Mouse (Mus musculus): ENCODE measurements around the gene Gm20441. TPM values are rescaled to one million over a fixed set of nuclear protein-coding genes. Genes with fewer than 3 reads are reported as not detected.
A peak's percentile ranks its signal among the peaks of the same experiment; 100 is the strongest.
"Not testable (repeated sequence)": the region's sequence is repeated elsewhere in the genome, so short reads cannot be mapped to it uniquely, and the experiment has no call there.

The Gm20441 gene
- polyA plus RNA-seq, 1 experiment from 2014 or later: not detected

DNA sequence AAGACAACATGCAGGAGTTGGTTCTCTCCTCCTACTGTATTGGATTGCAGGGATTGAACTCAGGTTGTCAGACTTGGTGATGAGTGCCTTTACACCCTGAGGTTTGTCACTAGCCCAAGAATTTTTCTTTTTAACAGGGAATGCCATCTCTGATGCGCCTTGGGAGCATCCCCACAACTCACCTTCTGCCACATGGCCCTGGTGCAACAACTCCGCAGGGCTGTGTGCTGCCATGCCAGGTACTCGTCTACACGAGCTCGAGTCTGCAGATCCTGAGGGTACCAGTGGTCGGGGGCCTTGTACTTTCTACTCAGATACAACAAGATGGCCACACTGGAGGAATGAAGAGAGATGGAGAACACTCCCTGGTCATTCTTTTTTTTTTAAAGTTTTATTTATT is 4.2 kb downstream of the Gm20441 start:
- H3K4me1 ChIP-seq: peaks cover 23% of the 10 kb centered on the region
- no peaks in the 10 kb centered on the region for H3K36me3 ChIP-seq
- 89% methylated on average over 6 of the region's 6 CpGs for WGBS
- no peak overlapping the region for H3K4me3 ChIP-seq
- 0 out of 2 replicates have a peak, but pooled peaks cover 3% of the 10 kb centered on the region for H3K9me3 ChIP-seq
- no peak for ATAC-seq (replicated peaks)
- H3K4me2 ChIP-seq (replicated peaks): no peak overlapping the region
- no peak overlapping the region for H3K9ac ChIP-seq (replicated peaks)
- peaks cover 22% of the 10 kb centered on the region for H3K27me3 ChIP-seq
- no peak overlapping the region for H3K27ac ChIP-seq (replicated peaks)

DNA sequence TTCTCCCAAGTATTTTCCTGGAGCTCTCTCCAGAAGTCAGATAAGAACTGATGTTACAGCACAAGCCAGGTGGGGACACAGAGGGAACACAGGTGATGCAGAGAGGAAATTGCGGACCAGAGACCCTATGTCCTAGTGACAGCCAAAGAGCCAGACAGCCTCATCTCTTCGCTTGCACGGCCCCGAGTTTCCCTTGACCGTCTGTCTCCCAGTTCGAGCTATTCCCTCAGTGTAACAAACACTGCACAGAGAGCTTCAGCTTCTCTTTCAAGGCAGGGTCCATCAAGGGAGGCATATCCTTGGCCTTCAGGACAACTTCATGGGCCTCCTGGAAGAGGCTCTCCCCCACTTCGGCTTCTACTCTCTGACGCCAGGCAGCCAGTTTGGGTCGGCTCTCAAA is 6.2 kb downstream of the Gm20441 start:
- H3K36me3 ChIP-seq: no peaks in the 10 kb centered on the region
- H3K4me3 ChIP-seq: no peak overlapping the region
- H3K4me2 ChIP-seq (replicated peaks): no peak overlapping the region
- H3K9ac ChIP-seq (replicated peaks): no peak overlapping the region
- no peak overlapping the region for H3K27ac ChIP-seq (replicated peaks)
- peaks cover 14% of the 10 kb centered on the region for H3K4me1 ChIP-seq
- no peak for ATAC-seq (replicated peaks)
- peaks cover 11% of the 10 kb centered on the region for H3K27me3 ChIP-seq
- WGBS: 91% methylated on average over 9 of the region's 9 CpGs
- H3K9me3 ChIP-seq: 0 out of 2 replicates have a peak, but pooled peaks cover 3% of the 10 kb centered on the region

DNA sequence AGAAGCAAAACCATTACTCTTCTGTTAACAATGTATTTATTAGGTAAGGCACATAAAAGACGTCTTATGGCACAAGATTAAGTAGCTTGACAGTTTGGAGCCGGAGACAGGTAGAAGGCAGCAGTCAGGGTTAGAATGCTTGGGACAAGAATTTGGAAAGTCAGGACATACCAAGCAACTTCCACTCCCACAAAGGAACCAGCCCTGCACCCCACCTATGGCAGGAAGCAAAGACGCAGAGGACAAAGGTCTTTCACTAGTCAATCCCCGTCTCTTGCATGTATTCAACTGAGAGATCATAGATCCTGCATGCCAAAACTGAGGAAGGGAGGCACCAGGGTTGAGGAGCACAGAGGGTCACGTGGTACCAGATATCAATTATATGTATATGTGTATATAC is 6.7 kb downstream of the Gm20441 start:
- Histone ChIP-seq H3K9ac (replicated peaks) (no peak overlapping the region), H3K9me3 (0 out of 2 replicates have a peak, but pooled peaks cover 3% of the 10 kb centered on the region), H3K27ac (replicated peaks) (no peak overlapping the region), H3K36me3 (no peaks in the 10 kb centered on the region), H3K4me3 (no peak overlapping the region), H3K27me3 (peaks cover 6% of the 10 kb centered on the region), H3K4me1 (peaks cover 14% of the 10 kb centered on the region), H3K4me2 (replicated peaks) (no peak overlapping the region)
- 93% methylated on average over 5 of the region's 5 CpGs for WGBS
- ATAC-seq (replicated peaks): no peak

DNA sequence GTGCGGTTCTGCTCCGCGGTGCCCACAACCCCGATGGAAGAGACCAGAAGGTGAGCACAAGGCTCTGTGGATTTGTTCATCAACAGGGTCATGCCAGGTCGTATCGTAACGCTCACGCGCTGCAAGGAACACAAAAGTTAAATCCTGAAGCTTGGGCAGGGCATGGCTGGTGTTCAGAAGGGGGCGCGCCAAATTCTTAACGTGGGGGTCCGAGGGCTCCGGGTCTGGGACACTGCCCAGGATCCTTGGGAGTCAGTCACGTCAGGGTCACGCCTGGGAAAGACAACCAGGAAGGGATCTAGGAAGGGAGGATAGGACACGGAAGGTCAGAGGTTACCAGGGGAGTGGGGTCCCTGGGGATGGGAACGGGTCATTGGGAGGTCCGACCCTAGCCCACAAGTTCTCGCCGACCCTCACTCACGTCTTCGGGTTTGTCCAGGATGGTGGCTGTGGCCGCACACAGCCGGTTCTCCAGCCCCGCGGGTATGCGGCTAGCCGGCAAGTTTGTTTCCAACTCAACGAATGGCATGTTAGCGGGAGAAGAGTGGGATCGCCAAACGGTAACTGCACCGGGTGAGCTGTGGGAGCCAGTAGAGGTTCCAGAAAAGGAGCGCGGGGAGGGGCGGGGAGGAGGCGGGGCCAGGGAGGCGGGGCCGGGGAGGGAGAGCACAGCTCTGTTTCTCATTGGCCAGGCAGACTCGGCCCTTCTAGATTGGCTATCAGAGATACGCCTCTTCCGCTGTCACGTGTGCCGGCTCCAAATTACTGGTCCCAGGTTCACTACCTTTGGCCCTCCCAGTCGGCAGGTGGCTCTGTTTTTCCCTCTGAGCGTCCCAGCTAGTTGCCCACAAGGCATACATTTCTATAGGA is 7.7 kb downstream of the Gm20441 start, which contains the start of gene Ddt:
Gene Ddt (minus strand): TSS at position 620 of the 870 bp plus-strand sequence.
- H3K27ac ChIP-seq (replicated peaks): no peak within 1 kb of the TSS
- H3K9ac ChIP-seq (replicated peaks): peak within 1 kb of the TSS; percentile 63
- peak within 1 kb of the TSS; percentile 98 for H3K4me2 ChIP-seq (replicated peaks)
- no peaks in the 10 kb centered on the region for H3K27me3 ChIP-seq
- peak within 1 kb of the TSS; percentile 76 for H3K4me3 ChIP-seq
- H3K4me1 ChIP-seq: peaks cover 14% of the 10 kb centered on the region
- no peaks in the 10 kb centered on the region for H3K9me3 ChIP-seq
- ATAC-seq (replicated peaks): peak; percentile 97
- under 1% methylated on average over 47 of the region's 47 CpGs for WGBS
- H3K36me3 ChIP-seq: no peaks in the 10 kb centered on the region

DNA sequence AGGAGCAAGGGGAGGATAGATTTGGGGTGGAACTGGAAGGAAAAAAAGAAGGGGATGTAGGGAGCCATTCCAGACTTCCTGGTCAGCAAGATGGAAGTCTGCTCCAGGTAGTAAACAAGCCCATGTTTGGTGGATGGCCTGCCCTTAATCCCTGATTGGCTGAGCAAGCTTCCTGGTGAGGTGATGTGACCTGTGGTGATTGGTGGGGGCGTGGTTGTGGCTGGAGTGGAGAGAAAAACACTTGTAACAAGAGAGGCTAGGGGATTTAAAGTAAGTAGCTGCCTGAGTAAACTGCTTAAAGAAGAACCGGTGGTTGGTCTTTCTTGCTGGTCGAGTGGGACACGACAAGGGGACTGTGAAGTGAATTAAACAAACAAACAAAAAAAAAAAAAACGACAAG is 13.0 kb downstream of the Gm20441 start:
- H3K9ac ChIP-seq (replicated peaks); H3K4me3 ChIP-seq; H3K9me3 ChIP-seq; ATAC-seq (replicated peaks); H3K36me3 ChIP-seq; H3K4me2 ChIP-seq (replicated peaks); H3K27ac ChIP-seq (replicated peaks); H3K27me3 ChIP-seq: not testable (repeated sequence)
- H3K4me1 ChIP-seq: peaks cover 17% of the 10 kb centered on the region
- WGBS: 29% methylated on average over 5 of the region's 5 CpGs

DNA sequence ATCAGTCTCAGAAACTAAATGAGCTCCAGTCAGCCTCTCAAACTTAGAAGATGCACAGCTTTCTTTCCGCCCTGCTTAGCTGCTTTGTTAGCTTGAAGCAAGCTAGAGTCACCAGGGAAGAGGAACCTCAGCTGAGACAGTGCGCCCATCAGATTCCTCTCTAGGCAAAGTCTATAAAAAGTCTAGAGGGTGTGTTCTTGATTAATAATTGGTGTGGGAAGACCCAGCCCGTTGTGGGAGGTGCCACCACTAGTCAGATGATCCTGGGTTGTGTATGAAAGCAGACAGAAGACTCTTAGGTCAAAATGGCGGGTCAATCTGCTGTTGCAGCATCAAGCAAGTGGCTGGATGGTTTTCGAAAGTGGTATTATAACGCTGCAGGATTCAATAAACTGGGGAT is 13.9 kb downstream of the Gm20441 start:
- no peak for ATAC-seq (replicated peaks)
- 90% methylated on average over 6 of the region's 6 CpGs for WGBS
- Histone ChIP-seq H3K9me3 (no peaks in the 10 kb centered on the region), H3K27me3 (no peaks in the 10 kb centered on the region), H3K4me1 (peaks cover 15% of the 10 kb centered on the region), H3K27ac (replicated peaks) (no peak overlapping the region), H3K9ac (replicated peaks) (no peak overlapping the region), H3K36me3 (no peaks in the 10 kb centered on the region), H3K4me3 (no peak overlapping the region), H3K4me2 (replicated peaks) (no peak overlapping the region)

DNA sequence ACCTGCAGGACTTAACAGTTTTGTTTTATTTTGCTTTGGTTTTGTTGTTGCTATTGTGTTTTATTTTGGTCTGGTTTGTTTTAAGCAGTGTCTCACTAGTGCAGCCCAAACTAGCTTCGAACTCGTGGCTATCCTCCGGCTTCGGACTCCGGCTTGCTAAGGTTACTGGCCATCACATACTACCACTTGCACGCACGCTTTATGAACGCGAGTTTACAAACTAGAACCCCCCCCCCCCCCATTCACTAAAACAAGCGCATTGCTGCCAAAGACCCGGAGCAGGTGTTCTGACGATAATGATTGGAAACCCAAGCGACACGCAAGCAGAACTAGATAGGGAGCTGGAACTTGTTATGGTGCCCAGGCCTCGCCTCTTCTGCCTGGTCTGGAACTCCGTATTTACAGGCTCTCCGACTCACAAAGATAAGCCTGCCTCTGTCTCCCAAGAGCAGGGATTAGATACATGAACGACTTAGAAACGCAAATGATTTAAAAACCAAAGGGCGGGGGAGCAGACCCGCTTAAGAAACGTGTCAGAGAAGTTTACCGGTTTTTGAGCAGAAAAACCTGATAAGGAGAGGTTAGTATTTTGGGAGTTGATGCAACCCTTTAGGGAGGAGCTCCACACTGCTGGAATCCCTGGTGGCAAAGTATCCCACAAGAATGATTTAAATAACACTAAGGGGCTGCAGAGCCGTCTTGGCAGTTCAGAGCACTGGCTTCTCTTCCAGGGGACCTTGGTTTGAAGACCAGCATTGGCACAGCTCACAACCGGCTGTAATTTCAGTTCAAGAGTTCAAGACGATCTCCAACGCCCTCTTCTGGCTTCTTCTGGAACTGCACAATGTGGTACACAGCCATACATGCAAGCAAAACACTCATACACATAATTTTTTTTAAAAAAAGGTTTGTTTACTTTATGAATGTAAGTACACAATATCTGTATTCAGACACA is 16.0 kb downstream of the Gm20441 start:
- H3K27ac ChIP-seq (replicated peaks): peak overlapping the region; percentile 69
- peak; percentile 36 for ATAC-seq (replicated peaks)
- H3K4me1 ChIP-seq: peaks cover 15% of the 10 kb centered on the region
- no peaks in the 10 kb centered on the region for H3K27me3 ChIP-seq
- under 1% methylated on average over 27 of the region's 27 CpGs for WGBS
- H3K36me3 ChIP-seq: peaks cover 4% of the 10 kb centered on the region; the same call in 1 of the 2 replicates
- H3K9ac ChIP-seq (replicated peaks): peak overlapping the region; percentile 42
- peak overlapping the region; percentile 90 for H3K4me3 ChIP-seq
- H3K4me2 ChIP-seq (replicated peaks): peak overlapping the region; percentile 66
- H3K9me3 ChIP-seq: no peaks in the 10 kb centered on the region

DNA sequence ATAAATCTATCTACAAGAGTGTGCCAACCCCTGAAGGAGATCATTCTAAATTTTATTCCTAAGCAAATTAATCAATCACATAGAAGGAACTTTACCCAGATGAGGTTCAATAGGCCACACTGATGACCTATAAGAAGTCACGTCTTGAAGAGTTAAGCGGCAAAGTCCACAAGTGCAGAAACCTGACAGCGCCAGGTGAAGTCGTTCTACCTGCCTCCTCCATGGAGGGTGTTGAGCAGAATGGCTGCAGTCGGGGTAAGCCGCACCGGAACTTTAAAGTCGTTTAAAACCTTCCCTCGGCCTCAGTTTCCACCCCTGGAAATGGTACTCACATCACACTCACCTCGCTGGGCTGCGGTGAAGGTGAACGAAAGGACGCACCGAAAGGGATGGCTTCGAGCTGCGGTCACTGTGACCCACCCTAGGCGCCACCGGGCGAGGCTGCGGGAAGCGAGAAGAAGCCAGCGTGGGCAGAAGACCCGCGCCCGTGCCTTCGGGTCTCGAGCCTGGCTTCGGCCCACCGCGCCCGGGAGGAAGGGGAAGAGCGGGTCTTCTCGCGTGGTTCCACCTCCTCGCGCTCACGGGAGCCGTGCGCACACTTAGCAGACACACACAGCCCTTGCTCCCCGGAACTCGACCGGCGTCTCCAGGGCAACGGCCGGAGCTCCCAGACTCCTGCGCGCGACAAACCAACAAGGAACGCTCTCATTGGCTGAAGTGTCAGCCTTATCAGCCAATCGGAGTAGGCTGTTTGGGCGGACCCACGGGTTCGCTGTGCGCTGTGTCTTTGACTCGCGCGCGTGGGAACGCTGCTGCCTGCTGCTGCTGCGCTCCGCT is 16.9 kb downstream of the Gm20441 start, which contains the start of gene Cabin1:
Gene Cabin1 (minus strand): TSS at position 660 of the 837 bp plus-strand sequence.
- Histone ChIP-seq H3K4me1 (peaks cover 15% of the 10 kb centered on the region), H3K27ac (replicated peaks) (peak within 1 kb of the TSS; percentile 79), H3K27me3 (no peaks in the 10 kb centered on the region), H3K4me3 (peak within 1 kb of the TSS; percentile 90), H3K36me3 (peaks cover 4% of the 10 kb centered on the region; the same call in 1 of the 2 replicates), H3K4me2 (replicated peaks) (peak within 1 kb of the TSS; percentile 66), H3K9me3 (no peaks in the 10 kb centered on the region), H3K9ac (replicated peaks) (peak within 1 kb of the TSS; percentile 90)
- under 1% methylated on average over 61 of the region's 61 CpGs for WGBS
- peak; percentile 99 for ATAC-seq (replicated peaks)

DNA sequence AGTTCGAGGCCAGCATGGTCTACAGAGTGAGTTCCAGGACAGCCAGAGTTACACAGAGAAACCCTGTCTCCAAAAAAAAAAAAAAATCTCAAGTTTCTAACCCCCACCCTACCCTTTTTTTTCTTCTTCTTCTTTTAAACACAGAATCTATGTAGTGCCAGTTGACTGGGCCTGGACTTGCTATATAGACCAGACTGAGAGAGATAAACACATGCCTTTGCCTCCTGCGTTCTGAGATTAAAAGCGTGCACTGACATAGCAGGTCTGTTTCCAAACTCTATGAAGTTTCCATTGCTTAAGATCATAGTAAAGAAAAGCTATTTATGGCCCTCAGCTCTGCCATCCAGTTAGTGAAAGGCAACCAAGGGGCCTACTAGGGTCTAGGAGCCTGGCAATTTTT is 18.3 kb downstream of the Gm20441 start:
- H3K4me2 ChIP-seq (replicated peaks): peak overlapping the region; percentile 20; the same call in 1 of the 2 replicates
- H3K27me3 ChIP-seq: no peaks in the 10 kb centered on the region
- ATAC-seq (replicated peaks): no peak
- no peak overlapping the region for H3K27ac ChIP-seq (replicated peaks)
- H3K36me3 ChIP-seq: peaks cover 9% of the 10 kb centered on the region
- H3K9me3 ChIP-seq: no peaks in the 10 kb centered on the region
- H3K4me3 ChIP-seq: no peak overlapping the region
- peaks cover 15% of the 10 kb centered on the region for H3K4me1 ChIP-seq
- WGBS: 95% methylated on average over 3 of the region's 3 CpGs
- no peak overlapping the region for H3K9ac ChIP-seq (replicated peaks)

DNA sequence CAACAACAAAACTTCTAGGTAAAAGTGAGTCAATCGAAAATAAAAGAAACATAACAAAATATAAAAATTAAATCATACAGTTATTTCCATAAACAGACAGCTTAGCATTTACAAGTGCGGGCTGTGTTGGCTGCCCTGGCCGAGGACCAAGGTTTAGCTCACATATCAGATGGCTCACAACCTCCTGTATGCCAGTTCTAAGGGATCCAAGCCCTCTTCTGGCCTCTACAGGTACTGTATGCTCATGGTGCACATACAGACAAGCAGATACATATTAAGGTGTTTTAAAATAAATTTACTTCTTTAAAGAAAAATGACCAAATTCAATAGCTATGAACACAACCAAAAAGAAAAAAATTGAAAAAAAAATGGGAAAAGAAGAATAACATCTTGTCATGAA is 20.4 kb downstream of the Gm20441 start:
- Histone ChIP-seq H3K4me1 (peaks cover 15% of the 10 kb centered on the region), H3K36me3 (peaks cover 11% of the 10 kb centered on the region), H3K9me3 (no peaks in the 10 kb centered on the region), H3K27ac (replicated peaks) (no peak overlapping the region), H3K9ac (replicated peaks) (no peak overlapping the region), H3K4me3 (no peak overlapping the region), H3K4me2 (replicated peaks) (no peak overlapping the region), H3K27me3 (no peaks in the 10 kb centered on the region)
- WGBS: 97% methylated on average over 3 of the region's 3 CpGs
- no peak for ATAC-seq (replicated peaks)

DNA sequence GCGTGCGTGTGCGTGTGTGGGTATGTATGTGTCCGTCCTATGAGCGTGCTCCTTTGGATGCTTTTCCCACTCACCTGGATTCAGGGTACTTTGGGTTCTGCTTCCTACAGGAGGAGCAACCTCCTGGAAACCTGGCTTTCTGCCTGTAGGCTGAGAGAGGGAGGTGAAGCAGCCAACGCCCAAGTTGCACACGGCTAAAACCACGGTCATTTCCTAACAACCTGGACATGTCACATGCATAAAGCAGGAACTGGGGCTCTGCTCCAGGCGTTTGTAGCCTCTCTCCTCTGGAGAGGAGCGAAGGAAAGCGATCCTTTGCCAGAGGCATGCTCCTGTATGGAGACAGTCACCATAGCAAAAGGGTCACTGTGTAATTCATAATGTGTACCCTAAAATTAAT is 24.0 kb downstream of the Gm20441 start:
- H3K9me3 ChIP-seq: no peaks in the 10 kb centered on the region
- H3K9ac ChIP-seq (replicated peaks): no peak overlapping the region
- H3K27me3 ChIP-seq: no peaks in the 10 kb centered on the region
- ATAC-seq (replicated peaks): no peak
- no peak overlapping the region for H3K4me3 ChIP-seq
- H3K4me2 ChIP-seq (replicated peaks): no peak overlapping the region
- H3K36me3 ChIP-seq: peaks cover 42% of the 10 kb centered on the region
- 95% methylated on average over 11 of the region's 11 CpGs for WGBS
- no peak overlapping the region for H3K27ac ChIP-seq (replicated peaks)
- H3K4me1 ChIP-seq: no peaks in the 10 kb centered on the region; the same call in 1 of the 2 replicates

Measured in forebrain, embryonic 15.5 days (tissue).